Comparison of ENCODE assay signal across 8 mouse cellular contexts in the genomic region with DNA sequence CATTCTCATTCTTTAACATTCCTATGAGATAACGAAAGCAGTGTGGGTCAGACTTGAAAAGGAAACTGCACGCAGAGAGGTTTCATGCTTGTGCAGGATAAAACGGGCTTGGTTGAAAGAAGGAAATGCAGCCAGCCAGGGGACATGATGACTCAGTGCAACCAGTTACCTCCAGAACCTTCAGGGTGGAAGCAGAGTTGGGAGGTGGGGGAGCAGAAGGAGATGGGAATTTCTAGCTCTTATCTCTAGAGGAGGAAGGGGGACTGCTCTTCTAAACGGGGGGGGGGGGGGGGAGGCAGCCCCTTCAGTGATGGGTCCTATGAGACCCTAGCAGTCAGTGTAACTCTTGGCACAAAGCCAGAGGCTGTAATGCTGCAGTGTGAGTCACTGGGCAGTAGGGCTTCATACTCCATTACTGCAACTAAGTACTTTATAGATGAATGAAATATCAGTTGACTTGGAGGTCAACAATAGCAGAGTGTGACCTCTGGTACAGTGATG. TPM values are rescaled to one million over a fixed set of nuclear protein-coding genes. Genes with fewer than 3 reads are reported as not detected.
A peak's percentile ranks its signal among the peaks of the same experiment; 100 is the strongest.
DNase-seq lines count a peak whose midpoint lies in the region; ATAC-seq and TF ChIP-seq lines count a peak whose summit lies in the region.

No protein-coding gene starts in this region.

- H3K4me3 ChIP-seq in layer of hippocampus, adult 2 months = peak overlapping the region; percentile 11; the same call in 1 of the 2 replicates
- H3K4me3 ChIP-seq in kidney, postnatal 0 days (replicated peaks; ENCODE audit: low read depth, low read length) = no peak overlapping the region

- H3K36me3 ChIP-seq in kidney, postnatal 0 days (ENCODE audit: insufficient read depth, low read length) = no peaks in the 10 kb centered on the region

- H3K4me1 ChIP-seq in kidney, postnatal 0 days (replicated peaks; ENCODE audit: insufficient read depth, low read length) = no peaks in the 10 kb centered on the region

- 31% methylated on average over 3 of the region's 4 CpGs for WGBS in kidney, postnatal 0 days

- peak; percentile 72 for ATAC-seq in kidney, postnatal 0 days (replicated peaks; ENCODE audit: low FRiP score, low read depth)
- peak; percentile 52 for ATAC-seq in megakaryocyte, adult 5-6 weeks (ENCODE audit: poor library complexity, severe bottlenecking)

- no peak for TF ChIP-seq CTCF in layer of hippocampus, adult 2 months (conservative IDR thresholded peaks at IDR 0.05)
- no peak; the same call in 1 of the 2 replicates for TF ChIP-seq CTCF in kidney, postnatal 0 days (IDR thresholded peaks at IDR 0.05; ENCODE audit: low read depth)

- no peaks in the 10 kb centered on the region for H3K9me3 ChIP-seq in kidney, postnatal 0 days (replicated peaks; ENCODE audit: low read length)

- H3K27ac ChIP-seq in layer of hippocampus, adult 2 months = no peak overlapping the region
- peak overlapping the region; percentile 42; the same call in 1 of the 2 replicates for H3K27ac ChIP-seq in kidney, postnatal 0 days

- DNase-seq in layer of hippocampus, adult 2 months (ENCODE audit: low spot score in 2 of 2) = no peak
- DNase-seq in layer of hippocampus, postnatal 14 days (ENCODE audit: low spot score in 2 of 2) = no peak
- DNase-seq in Muller cell, postnatal 12 days (ENCODE audit: inconsistent ontology term) = peak; percentile 83
- DNase-seq in heart, adult 8-10 months (ENCODE audit: low spot score) = peak; percentile 68
- DNase-seq in kidney, postnatal 0 days (ENCODE audit: low spot score) = peak; percentile 77
- DNase-seq in c-Kit-positive CD71-positive TER-119-positive erythroid progenitor cells, embryonic 14.5 days (ENCODE audit: low spot score) = no peak
- no peak for DNase-seq in cerebellum, adult 11 months

- no peaks in the 10 kb centered on the region for H3K27me3 ChIP-seq in kidney, postnatal 0 days (ENCODE audit: insufficient read depth, low read length)

- no peak overlapping the region; the same call in 1 of the 2 replicates for H3K4me2 ChIP-seq in kidney, postnatal 0 days (ENCODE audit: low read length)

- no peak overlapping the region for H3K9ac ChIP-seq in kidney, postnatal 0 days (ENCODE audit: low read depth, low read length)

RNA-seq across cellular contexts. Expression of gene Ifnb1, which starts 6.8 kb away (rescaled TPM):
- not detected for total RNA-seq in layer of hippocampus, adult 2 months (2021)
- total RNA-seq in layer of hippocampus, postnatal 14 days (2021) = not detected
- not detected for total RNA-seq in heart, adult 8-10 months (2022)
- not detected in 2 replicates for polyA plus RNA-seq in kidney, postnatal 0 days (2015; fragmentation: Nextera tagmentation; extraction: Ambion mirVana)
- total RNA-seq in megakaryocyte, adult 5-6 weeks (2015) = not detected in 2 replicates
- not detected in 2 replicates for total RNA-seq in megakaryocyte, adult 5-6 weeks (2017)

RNA-seq across cellular contexts. Expression of gene Ifna15, which starts 42.3 kb away (rescaled TPM):
- total RNA-seq in layer of hippocampus, adult 2 months (2021) = not detected
- not detected for total RNA-seq in layer of hippocampus, postnatal 14 days (2021)
- total RNA-seq in heart, adult 8-10 months (2022) = not detected
- not detected in 2 replicates for polyA plus RNA-seq in kidney, postnatal 0 days (2015; fragmentation: Nextera tagmentation; extraction: Ambion mirVana)
- total RNA-seq in megakaryocyte, adult 5-6 weeks (2015) = not detected in 2 replicates
- total RNA-seq in megakaryocyte, adult 5-6 weeks (2017) = not detected in 2 replicates

RNA-seq across cellular contexts. Expression of gene Ifna14, which starts 55.8 kb away (rescaled TPM):
- not detected for total RNA-seq in layer of hippocampus, adult 2 months (2021)
- not detected for total RNA-seq in layer of hippocampus, postnatal 14 days (2021)
- total RNA-seq in heart, adult 8-10 months (2022) = not detected
- not detected in 2 replicates for polyA plus RNA-seq in kidney, postnatal 0 days (2015; fragmentation: Nextera tagmentation; extraction: Ambion mirVana)
- not detected in 2 replicates for total RNA-seq in megakaryocyte, adult 5-6 weeks (2015)
- not detected in 2 replicates for total RNA-seq in megakaryocyte, adult 5-6 weeks (2017)

Comparison
In these comparisons a context has a peak if more than half of its experiments do, and no peak if none do; other contexts are left out.
1. DNase-seq: peak in Muller cell, postnatal 12 days (single experiment), heart, adult 8-10 months (single experiment) and kidney, postnatal 0 days (single experiment); none in layer of hippocampus, adult 2 months (0 of 2), layer of hippocampus, postnatal 14 days (0 of 2), c-Kit-positive CD71-positive TER-119-positive erythroid progenitor cells, embryonic 14.5 days (single experiment) and cerebellum, adult 11 months (single experiment).